Mouse (Mus musculus): ENCODE measurements around the gene Farp1.

Farp1 gene

DNA sequence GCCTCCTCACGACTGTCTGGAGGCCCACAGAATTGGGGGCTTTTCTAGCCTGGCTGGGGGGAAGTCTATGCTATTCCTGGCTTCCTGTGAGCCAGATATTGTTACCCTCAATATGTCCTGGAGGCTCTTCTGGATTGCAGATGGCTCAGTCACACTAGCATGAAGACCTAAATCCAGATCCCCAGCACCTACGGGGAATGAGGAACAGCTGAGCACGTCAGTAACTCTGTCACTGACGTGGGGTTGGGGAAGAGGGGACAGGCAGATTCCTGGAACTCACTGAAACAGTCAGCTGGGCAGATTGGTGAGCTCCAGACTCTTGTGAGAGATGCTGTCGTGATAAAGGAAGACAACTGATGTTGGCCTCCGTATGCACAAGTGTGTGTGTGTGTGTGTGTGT is 181.7 kb downstream of the Farp1 start:
- no peak for DNase-seq (ENCODE audit: extremely low read depth, low read depth)

DNA sequence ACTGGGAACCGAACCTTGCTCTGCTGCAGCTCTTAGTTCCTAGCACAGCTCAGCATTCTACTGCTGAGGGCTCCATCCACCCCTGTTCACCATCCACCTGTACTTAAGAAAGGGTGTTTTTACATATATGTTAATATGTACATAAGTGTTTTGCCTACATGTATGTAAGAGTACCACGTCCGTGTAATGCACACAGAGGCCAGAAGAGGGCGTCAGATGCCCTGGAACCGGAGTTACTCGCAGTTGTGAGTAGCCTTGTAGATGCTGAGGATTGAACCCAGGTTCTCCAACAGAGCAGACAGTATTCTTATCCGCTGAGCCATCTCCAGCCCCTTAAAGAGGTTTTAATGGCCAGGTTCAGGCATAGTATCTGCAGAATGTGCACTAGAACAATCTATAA is 183.6 kb downstream of the Farp1 start:
- peak; percentile 6 for DNase-seq (ENCODE audit: extremely low read depth, low read depth)

GRCm38 (mm10) chr14:121219226-121220039 is 184.4 kb downstream of the Farp1 start:
- DNase-seq (ENCODE audit: extremely low read depth, low read depth): no peak

GRCm38 (mm10) chr14:121220040-121220322 is 185.0 kb downstream of the Farp1 start:
- DNase-seq (ENCODE audit: extremely low read depth, low read depth): no peak

- DNase-seq (ENCODE audit: extremely low read depth, low read depth): no peak
Observed at GRCm38 (mm10) chr14:121220723-121221122, 185.7 kb downstream of the Farp1 start.

GRCm38 (mm10) chr14:121225804-121226203 is 190.8 kb downstream of the Farp1 start:
- DNase-seq (ENCODE audit: extremely low read depth, low read depth): no peak

DNA sequence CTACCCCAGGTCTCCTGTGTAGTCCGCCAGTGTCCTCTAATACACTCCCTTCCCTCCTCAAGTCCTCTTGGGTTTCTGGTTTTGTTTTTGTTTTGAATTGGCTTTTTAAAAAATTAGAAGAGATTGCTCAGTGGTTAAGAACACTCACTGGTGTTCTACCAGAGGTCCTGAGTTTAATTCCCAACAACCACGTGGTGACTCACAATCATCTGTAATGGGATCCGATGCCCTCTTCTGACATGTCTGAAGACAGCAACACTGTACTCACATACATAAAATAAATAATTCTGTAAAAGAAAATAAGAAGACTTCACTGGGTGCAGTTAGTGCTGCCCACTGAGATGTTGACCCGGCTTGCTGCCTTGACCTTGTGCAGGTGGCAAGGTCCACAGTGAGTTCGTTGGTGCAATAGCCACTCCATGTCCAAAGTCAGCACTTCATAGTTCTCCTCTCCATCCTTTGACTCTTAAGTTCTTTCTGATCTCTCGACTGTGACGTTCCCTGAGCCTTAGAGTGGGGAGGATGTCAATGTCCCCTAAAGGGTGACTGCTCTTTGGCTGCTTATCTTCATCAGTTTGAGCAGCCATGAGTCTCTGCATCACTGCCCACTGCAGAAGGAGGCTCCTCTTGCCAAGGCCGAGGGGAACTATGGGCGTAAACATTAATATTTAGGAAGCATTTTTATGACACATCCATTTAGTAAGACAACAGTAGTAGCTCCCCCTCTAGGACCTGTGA is 194.2 kb downstream of the Farp1 start:
- DNase-seq (ENCODE audit: extremely low read depth, low read depth): no peak

DNA sequence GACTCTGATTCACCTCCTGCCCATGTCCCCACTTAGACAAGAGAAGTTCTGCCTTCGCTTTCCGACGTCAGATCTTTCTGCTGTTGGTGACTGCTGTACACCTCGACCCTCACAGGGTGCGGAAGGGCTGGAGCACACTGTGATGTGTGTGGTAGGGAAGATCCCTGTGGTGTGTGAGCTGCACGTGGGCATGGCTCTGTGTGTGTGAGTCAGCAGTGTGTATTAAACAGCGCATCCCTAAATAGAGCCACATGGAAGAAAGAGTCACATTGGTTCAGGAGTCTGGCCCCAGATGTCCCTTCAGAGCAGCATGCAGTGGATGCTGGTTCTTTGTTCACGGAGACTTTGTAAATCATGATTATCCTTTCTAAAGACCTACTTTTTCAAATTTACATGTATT is 196.2 kb downstream of the Farp1 start:
- DNase-seq (ENCODE audit: extremely low read depth, low read depth): no peak

DNA sequence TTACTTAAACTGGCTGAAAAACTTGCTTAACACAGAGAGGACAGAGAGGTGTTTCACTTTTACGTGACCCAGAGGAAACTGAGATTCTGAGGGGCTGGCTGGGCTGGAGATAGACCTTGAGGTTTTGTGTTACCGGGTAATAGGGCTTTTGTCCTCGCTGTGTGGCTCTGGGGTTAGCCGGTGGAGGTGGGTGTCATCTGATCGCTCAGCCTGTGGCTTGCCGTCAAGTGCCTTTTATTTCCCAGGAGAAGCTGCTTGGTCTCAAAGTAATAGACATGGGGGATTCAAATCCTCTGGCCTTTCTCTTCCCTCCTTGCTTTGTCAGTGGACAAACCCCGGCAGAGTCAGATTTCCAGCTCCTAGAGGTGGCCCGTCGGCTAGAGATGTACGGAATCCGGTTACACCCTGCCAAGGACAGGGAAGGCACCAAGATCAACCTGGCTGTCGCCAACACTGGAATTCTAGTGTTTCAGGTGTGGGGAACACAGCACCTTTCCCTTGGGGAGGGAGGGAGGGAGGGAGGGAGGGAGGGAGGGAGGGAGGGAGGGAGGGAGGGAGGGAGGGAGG is 199.8 kb downstream of the Farp1 start:
- no peak for DNase-seq (ENCODE audit: extremely low read depth, low read depth)

GRCm38 (mm10) chr14:121236736-121237135 is 201.7 kb downstream of the Farp1 start:
- DNase-seq (ENCODE audit: extremely low read depth, low read depth): no peak

DNA sequence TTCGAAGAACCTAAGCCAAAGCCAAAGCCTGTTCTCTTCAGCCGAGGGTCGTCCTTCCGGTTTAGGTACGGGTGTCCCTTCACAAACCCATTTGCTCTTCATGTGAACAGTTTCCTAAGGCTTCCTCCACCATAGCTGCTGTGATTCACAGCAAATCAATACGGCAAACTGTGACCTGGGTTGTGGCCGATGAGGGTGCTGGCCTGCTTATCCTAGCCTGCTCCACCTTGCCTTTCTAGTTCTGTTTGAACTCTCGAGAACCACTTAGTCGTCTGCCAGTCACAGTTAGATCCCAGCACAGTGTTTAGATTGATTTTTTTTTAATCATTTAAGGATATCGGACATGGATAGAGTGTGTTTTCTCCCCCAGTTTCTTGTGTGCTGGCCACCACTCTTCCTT is 203.7 kb downstream of the Farp1 start:
- DNase-seq (ENCODE audit: extremely low read depth, low read depth): no peak

- DNase-seq (ENCODE audit: extremely low read depth, low read depth): no peak
Observed at GRCm38 (mm10) chr14:121239386-121239785, 204.4 kb downstream of the Farp1 start.

GRCm38 (mm10) chr14:121244104-121244503 is 209.1 kb downstream of the Farp1 start:
- no peak for DNase-seq (ENCODE audit: extremely low read depth, low read depth)

DNA sequence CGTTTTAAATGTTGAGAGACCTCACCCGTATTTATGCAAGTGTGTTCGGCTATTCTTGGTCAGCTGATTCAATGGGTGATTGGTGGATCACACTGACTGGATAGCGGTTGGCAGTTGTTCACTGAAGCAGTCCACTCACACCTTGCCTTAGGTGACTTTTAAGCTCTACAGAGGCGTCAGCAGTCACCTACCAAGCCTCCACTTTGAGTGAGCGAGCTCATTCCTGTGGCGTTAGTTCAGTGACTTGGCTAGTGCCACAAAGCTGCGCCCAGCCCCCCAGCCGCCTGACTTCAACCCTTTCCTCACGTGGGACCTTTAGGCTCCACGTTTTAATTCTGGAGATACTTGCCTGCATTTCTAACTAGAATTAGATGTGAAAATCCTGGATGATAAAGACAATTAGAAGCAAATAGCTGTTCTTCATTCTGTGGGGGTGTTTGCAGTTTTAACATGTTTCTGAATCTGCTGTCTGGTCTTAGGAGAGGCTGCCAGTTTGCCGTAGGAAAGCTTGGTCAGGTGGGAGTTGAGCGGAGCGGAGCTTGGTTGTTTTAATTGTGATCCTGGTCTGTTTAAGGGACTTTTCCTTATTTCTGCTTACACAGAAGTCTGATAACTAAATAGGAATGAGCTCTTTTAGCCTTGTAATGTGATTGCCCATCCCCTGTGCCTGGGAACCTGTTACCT is 211.2 kb downstream of the Farp1 start:
- DNase-seq (ENCODE audit: extremely low read depth, low read depth): no peak

- DNase-seq (ENCODE audit: extremely low read depth, low read depth): no peak
Observed at GRCm38 (mm10) chr14:121247287-121247686, 212.3 kb downstream of the Farp1 start.

- no peak for DNase-seq (ENCODE audit: extremely low read depth, low read depth)
Observed at GRCm38 (mm10) chr14:121248346-121248745, 213.3 kb downstream of the Farp1 start.

- no peak for DNase-seq (ENCODE audit: extremely low read depth, low read depth)
Observed at GRCm38 (mm10) chr14:121251099-121251498, 216.1 kb downstream of the Farp1 start.

GRCm38 (mm10) chr14:121251708-121252107 is 216.7 kb downstream of the Farp1 start:
- no peak for DNase-seq (ENCODE audit: extremely low read depth, low read depth)

DNA sequence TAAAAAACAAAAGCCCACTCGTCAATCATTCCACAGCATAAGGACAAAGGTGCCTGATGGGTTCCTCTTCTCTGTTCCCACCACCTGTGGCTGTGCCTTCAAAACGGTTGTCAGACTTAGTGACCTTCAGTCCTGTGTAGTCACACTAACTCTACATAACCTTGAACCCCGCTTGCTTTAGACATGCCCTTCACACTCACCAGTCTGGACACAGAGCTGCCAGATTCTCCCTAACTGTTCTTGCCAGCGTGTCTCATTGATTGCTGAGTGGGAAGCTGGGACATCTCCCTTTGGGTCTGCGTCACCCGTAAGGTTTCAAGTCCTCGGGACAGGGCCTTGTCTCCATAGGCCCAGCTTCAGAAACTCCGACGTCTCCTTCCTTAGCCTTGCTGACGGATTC is 217.5 kb downstream of the Farp1 start:
- DNase-seq (ENCODE audit: extremely low read depth, low read depth): no peak

DNA sequence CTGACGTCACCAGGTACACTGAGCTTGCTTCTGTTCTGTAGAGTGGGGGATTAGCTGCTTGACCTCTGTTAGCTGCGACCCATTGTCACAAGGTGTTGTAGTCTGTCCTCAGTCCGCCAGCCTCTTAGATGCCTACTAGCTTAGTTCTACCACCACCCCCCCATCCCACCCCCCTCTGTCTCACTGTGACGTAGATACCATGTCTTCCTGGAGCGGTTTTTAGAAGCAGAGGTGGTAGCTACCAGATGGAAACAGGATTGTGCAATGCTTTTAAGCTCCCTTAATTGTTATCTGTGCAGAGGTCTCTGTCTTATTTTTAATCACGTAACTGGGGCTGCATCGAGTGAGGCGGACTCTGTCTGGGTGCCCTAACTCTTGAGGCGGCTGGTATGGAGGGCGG is 219.9 kb downstream of the Farp1 start:
- DNase-seq (ENCODE audit: extremely low read depth, low read depth): no peak

DNA sequence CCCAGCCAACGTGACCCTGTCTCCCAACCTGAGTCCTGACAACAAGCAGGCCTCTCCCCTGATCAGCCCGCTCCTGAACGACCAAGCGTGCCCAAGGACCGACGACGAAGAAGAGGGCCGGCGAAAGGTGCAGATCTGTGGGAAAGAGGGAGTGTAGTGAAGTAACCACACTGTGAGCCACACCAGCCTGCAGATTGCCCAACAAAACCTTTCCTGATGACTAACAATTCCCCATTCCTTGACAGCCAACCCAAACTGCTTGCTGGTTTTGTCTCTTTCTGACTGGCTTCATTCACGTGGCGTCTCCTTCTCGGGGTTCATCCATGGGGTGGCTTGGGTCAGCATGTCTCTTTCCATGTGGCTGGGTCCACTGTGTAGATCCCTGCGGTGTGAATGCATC is 220.5 kb downstream of the Farp1 start:
- DNase-seq (ENCODE audit: extremely low read depth, low read depth): no peak

- DNase-seq (ENCODE audit: extremely low read depth, low read depth): no peak
Observed at GRCm38 (mm10) chr14:121256896-121257295, 221.9 kb downstream of the Farp1 start.

Data from MEL-GATA-1-ER (cell line).